Mouse (Mus musculus) heart, postnatal 4 days (tissue): ENCODE results near the gene Hist1h2bk. TPM values are rescaled to one million over a fixed set of nuclear protein-coding genes. Genes with fewer than 3 reads are reported as not detected.

Experiments
- microRNA-seq, 2 experiments: library from miRNA; unstranded; fragments of <30 nt; microRNA quantifications; one replicate each; pipeline ENCODE4 v1.2.0; 2021 to 2022
- total RNA-seq, 2 experiments: library from RNA; stranded (reverse); gene quantifications; 2 replicates each; pipeline ENCODE4 v1.2.3; 2021

Gene Hist1h2bk
- total RNA-seq, 2 experiments from 2014 or later, result 416 to 424 TPM

Small RNA genes lying within 50 kb of the gene (microRNA-seq; reads per million reads assigned to microRNA genes)
- gene Gm26300, result 0 reads per million in 2 experiments
- gene Gm44390, result 0 reads per million in 2 experiments
- 0 to 0.35 reads per million in 2 experiments for gene Gm44486

Other genes starting within 250 kb of the Hist1h2bk start
- 100 to 1,000 TPM in 1 of 2 experiments, 10 to 100 TPM in 1; 94.5 to 114 TPM for gene Hist1h2an, start 248.7 kb upstream of the Hist1h2bk start, total RNA-seq
- gene Hist1h2bp, start 248.4 kb upstream of the Hist1h2bk start, total RNA-seq, result 100 to 1,000 TPM; 213 to 224 TPM
- gene Hist1h2bq, start 225.7 kb upstream of the Hist1h2bk start, total RNA-seq, result 100 to 1,000 TPM; 420 to 457 TPM
- not detected for gene Hist1h2ao, start 225.4 kb upstream of the Hist1h2bk start, total RNA-seq
- gene Hist1h4m, start 224.1 kb upstream of the Hist1h2bk start, total RNA-seq, result 100 to 1,000 TPM; 679 to 704 TPM
- gene Hist1h4n, start 203.7 kb upstream of the Hist1h2bk start, total RNA-seq, result 10 to 100 TPM; 54.0 to 56.5 TPM
- gene Hist1h2ap, start 202.4 kb upstream of the Hist1h2bk start, total RNA-seq, result 100 to 1,000 TPM; 717 to 739 TPM
- gene Hist1h2br, start 202.1 kb upstream of the Hist1h2bk start, total RNA-seq, result 100 to 1,000 TPM; 420 to 457 TPM
- gene Zfp184, start 90.8 kb upstream of the Hist1h2bk start, total RNA-seq, result 1 to 10 TPM; 3.9 TPM
- gene Pom121l2, start 54.7 kb upstream of the Hist1h2bk start, total RNA-seq, result not detected
- gene Prss16, start 26.1 kb upstream of the Hist1h2bk start, total RNA-seq, result not detected
- gene Hist1h2ah, start 302 bp upstream of the Hist1h2bk start, total RNA-seq, result 100 to 1,000 TPM; 504 to 579 TPM
- 100 to 1,000 TPM; 139 to 147 TPM for gene Hist1h4i, start 5.5 kb downstream of the Hist1h2bk start, total RNA-seq
- gene Hist1h2ag, start 7.1 kb downstream of the Hist1h2bk start, total RNA-seq, result 100 to 1,000 TPM; 359 to 370 TPM
- 100 to 1,000 TPM; 284 to 295 TPM for gene Hist1h2bj, start 7.3 kb downstream of the Hist1h2bk start, total RNA-seq
- gene Vmn1r188, start 48.6 kb downstream of the Hist1h2bk start, total RNA-seq, result not detected
- not detected for gene Vmn1r189, start 70.0 kb downstream of the Hist1h2bk start, total RNA-seq
- gene Vmn1r191, start 148.1 kb downstream of the Hist1h2bk start, total RNA-seq, result not detected
- gene Vmn1r192, start 155.3 kb downstream of the Hist1h2bk start, total RNA-seq, result not detected
- not detected for gene Vmn1r193, start 187.3 kb downstream of the Hist1h2bk start, total RNA-seq
- not detected for gene Vmn1r194, start 208.3 kb downstream of the Hist1h2bk start, total RNA-seq
- gene Vmn1r195, start 234.7 kb downstream of the Hist1h2bk start, total RNA-seq, result not detected